Mouse (Mus musculus) small intestine, adult 2 months (tissue): Measurements from ENCODE around the gene Vps45. TPM values are rescaled to one million over a fixed set of nuclear protein-coding genes. Genes with fewer than 3 reads are reported as not detected.
A peak's percentile ranks its signal among the peaks of the same experiment; 100 is the strongest.

Experiments
- H3K27ac ChIP-seq: fragments of 200-500 bp; 2 replicates; pipeline ENCODE4 v1.5.1; 2012; ENCODE audit warnings: low read depth, low read length, control low read depth, inconsistent platforms; ENCODE audit not compliant: insufficient read depth
- H3K27me3 ChIP-seq: fragments of 200-500 bp; 2 replicates; pipeline ENCODE4 v1.6.1; 2012; ENCODE audit warnings: mild to moderate bottlenecking, moderate library complexity, low read length, inconsistent platforms; ENCODE audit not compliant: control insufficient read depth, insufficient read depth
- H3K36me3 ChIP-seq: fragments of 200-500 bp; 2 replicates; pipeline ENCODE4 v1.6.1; 2012; ENCODE audit warnings: mild to moderate bottlenecking, low read length, control low read depth, inconsistent platforms; ENCODE audit not compliant: control insufficient read depth, insufficient read depth
- H3K4me1 ChIP-seq: fragments of 200-500 bp; 2 replicates; pipeline ENCODE4 v1.6.1; 2012; ENCODE audit warnings: low read length, inconsistent platforms, mixed read lengths; ENCODE audit not compliant: control insufficient read depth, insufficient read depth, insufficient read length
- H3K4me3 ChIP-seq: fragments of 200-500 bp; 2 replicates; pipeline ENCODE4 v1.5.1; 2012; ENCODE audit warnings: low read depth, mild to moderate bottlenecking, control low read depth, inconsistent platforms, low read length, moderate library complexity
- CTCF ChIP-seq: fragments of 200-500 bp; IDR thresholded peaks from 2 replicates; pipeline ENCODE4 v1.5.1; 2012; ENCODE audit warnings: low read depth, mild to moderate bottlenecking, control low read depth, inconsistent platforms, low read length, moderate library complexity, mixed read lengths; ENCODE audit not compliant: insufficient replicate concordance, insufficient read length; ENCODE audit errors: extremely low read depth
- POLR2A ChIP-seq: fragments of 200-500 bp; IDR thresholded peaks from 2 replicates; pipeline ENCODE4 v1.6.1; 2012; ENCODE audit warnings: low read depth, mild to moderate bottlenecking, control low read depth, inconsistent platforms, low read length, moderate library complexity
- WGBS: fragments of 180-500 bp; shearing (Covaris S2); methylation state at CpG from one replicate; pipeline ENCODE4 v1.1.7; 2018; 5-methylcytosine and 5-hydroxymethylcytosine counted together
- polyA plus RNA-seq: library from polyadenylated mRNA; depleted of rRNA; stranded (reverse); fragments of >200 nt; gene quantifications from 2 replicates; pipeline ENCODE4 v1.2.3, GENCODE M21; 2012

Gene Vps45
- polyA plus RNA-seq, 1 experiment: 2.5 TPM

DNA sequence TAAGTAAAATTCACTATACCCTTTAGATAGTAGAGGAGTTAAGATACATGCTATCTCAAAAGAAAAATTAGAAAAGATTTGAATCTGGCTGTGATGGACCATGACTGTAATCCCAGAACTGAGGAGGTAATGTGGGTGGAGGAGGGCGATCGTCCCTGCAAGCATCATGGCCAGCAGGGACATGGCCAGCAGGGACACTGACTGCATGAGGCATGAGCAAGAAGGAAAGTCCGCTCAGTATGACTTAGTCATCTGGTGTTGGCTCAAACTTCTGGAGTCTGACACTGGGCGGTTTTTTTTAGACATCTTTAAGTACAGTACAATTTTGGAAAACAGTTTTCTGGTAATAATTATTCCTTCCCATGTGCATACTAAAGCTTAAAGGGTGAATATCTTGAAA, 29.5 kb upstream of the Vps45 start:
- H3K4me3 ChIP-seq: no peak overlapping the region
- no peak overlapping the region for H3K27ac ChIP-seq
- H3K4me1 ChIP-seq: no peaks in the 10 kb centered on the region
- H3K36me3 ChIP-seq: no peaks in the 10 kb centered on the region
- H3K27me3 ChIP-seq: no peaks in the 10 kb centered on the region
- WGBS: 82% methylated on average over 4 of the region's 4 CpGs
- TF ChIP-seq CTCF: no peak
- no peak for TF ChIP-seq POLR2A

GRCm38 (mm10) chr3:96087219-96087618, 29.0 kb upstream of the Vps45 start:
- WGBS: 39% methylated on average over 2 of the region's 2 CpGs
- TF ChIP-seq CTCF (no peak), POLR2A (no peak)

GRCm38 (mm10) chr3:96084146-96084755, 26.0 kb upstream of the Vps45 start:
- WGBS: 80% methylated on average over 10 of the region's 10 CpGs
- H3K4me1 ChIP-seq: peaks cover under 1% of the 10 kb centered on the region; the same call in 1 of the 2 replicates
- no peaks in the 10 kb centered on the region for H3K36me3 ChIP-seq
- TF ChIP-seq CTCF: no peak
- no peak for TF ChIP-seq POLR2A
- H3K27me3 ChIP-seq: no peaks in the 10 kb centered on the region
- H3K4me3 ChIP-seq: no peak overlapping the region
- H3K27ac ChIP-seq: no peak overlapping the region

More at GRCm38 (mm10) chr3:96087219-96087618, 29.0 kb upstream of the Vps45 start:
- Histone ChIP-seq H3K4me1 (no peaks in the 10 kb centered on the region), H3K36me3 (no peaks in the 10 kb centered on the region), H3K27me3 (no peaks in the 10 kb centered on the region), H3K4me3 (no peak overlapping the region), H3K27ac (no peak overlapping the region)

DNA sequence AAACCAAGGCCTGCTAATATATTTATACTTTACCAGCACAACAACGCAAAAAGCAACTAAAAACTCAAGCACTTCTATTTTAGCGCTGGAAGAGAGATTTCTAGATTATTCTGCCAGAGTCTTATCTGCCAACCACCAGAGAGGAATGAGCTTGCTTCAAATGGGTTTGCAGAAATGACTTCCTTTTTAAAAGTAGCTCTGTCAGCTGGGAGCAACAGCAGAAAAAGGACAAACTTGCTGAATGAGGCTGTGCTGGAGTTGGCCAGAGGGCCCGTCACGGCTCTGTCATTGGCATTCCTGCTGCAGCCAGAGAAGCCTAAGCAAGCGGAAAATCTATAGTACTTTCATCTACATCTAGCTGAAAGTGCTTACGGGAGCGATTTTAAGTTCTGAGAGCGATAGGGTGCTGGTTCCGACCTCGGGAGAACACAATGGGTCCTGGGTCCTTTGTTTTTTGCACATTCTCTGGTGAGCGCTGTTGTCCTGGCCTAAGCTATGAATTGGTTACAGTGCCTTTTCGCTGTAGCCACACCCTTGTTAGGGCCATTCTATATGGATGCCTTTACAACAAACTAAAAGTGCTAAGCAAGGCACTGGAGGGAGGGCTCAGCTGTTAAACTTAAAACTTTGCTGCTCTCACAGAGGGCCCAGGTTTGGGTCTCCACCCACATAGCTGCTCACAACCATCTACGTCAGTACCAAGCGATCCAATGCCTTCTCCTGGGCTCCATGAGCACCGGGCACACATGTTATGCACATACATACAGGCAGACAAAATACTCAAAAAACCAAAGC, 24.6 kb upstream of the Vps45 start:
- Histone ChIP-seq H3K36me3 (no peaks in the 10 kb centered on the region), H3K4me1 (peaks cover 7% of the 10 kb centered on the region; the same call in 1 of the 2 replicates), H3K4me3 (no peak overlapping the region), H3K27ac (no peak overlapping the region), H3K27me3 (no peaks in the 10 kb centered on the region)
- TF ChIP-seq CTCF (no peak), POLR2A (no peak)
- 76% methylated on average over 15 of the region's 15 CpGs for WGBS

GRCm38 (mm10) chr3:96082100-96082499, 23.8 kb upstream of the Vps45 start:
- Histone ChIP-seq H3K36me3 (no peaks in the 10 kb centered on the region), H3K4me1 (peaks cover 7% of the 10 kb centered on the region; the same call in 1 of the 2 replicates), H3K27me3 (no peaks in the 10 kb centered on the region), H3K27ac (no peak overlapping the region), H3K4me3 (no peak overlapping the region)
- 83% methylated on average over 2 of the region's 2 CpGs for WGBS
- TF ChIP-seq CTCF (no peak), POLR2A (no peak)

DNA sequence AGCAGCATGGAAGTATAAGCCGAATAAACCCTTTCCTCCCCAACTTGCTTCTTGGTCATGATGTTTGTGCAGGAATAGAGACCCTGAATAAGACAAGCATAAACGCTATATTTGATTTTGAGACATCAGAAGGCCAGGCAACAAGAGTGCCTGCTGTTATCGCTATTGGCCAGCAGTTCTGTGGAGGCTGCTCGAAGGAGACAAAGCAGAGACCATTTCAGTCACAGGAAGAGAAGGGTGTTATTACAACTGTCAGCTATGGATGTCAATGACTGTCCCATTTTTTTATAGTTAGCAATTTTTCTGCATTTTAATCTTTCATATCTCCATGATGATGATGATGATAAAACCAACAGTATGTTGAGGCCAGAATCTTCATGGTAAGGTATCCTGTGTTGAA, 23.4 kb upstream of the Vps45 start:
- H3K27me3 ChIP-seq: no peaks in the 10 kb centered on the region
- TF ChIP-seq CTCF: no peak
- TF ChIP-seq POLR2A: no peak
- no peak overlapping the region for H3K4me3 ChIP-seq
- H3K27ac ChIP-seq: no peak overlapping the region
- WGBS: 89% methylated on average over 4 of the region's 4 CpGs
- H3K4me1 ChIP-seq: peaks cover 7% of the 10 kb centered on the region; the same call in 1 of the 2 replicates
- H3K36me3 ChIP-seq: no peaks in the 10 kb centered on the region

DNA sequence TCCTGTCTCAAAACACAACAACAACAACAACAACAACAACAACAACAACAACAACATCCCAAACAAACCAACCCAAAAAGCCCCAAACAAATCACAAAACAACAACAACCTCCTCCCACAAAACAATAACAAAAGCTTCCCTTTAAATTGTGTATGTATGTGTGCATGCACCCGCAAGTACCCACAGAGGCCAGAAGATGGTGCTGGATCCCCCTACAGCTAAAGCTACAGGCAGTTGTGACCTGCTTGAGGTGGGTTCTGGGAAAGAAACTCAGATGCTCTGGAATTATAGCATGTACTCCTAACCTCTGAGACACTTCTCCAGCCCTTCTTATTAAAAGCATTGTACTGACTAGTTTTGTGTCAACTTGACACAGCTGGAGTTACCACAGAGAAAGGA, 22.7 kb upstream of the Vps45 start:
- Histone ChIP-seq H3K4me1 (peaks cover 7% of the 10 kb centered on the region; the same call in 1 of the 2 replicates), H3K27ac (no peak overlapping the region), H3K36me3 (no peaks in the 10 kb centered on the region), H3K27me3 (no peaks in the 10 kb centered on the region), H3K4me3 (no peak overlapping the region)
- 86% methylated on average over 1 of the region's 1 CpGs for WGBS
- TF ChIP-seq CTCF: peak; percentile 55; the same call in 1 of the 2 replicates
- TF ChIP-seq POLR2A: no peak
